Mouse (Mus musculus) lung, adult 2 months (tissue): ENCODE data around the gene 4930404N11Rik.

Source experiments
- CTCF ChIP-seq: fragments of 200-500 bp; IDR thresholded peaks from 2 replicates; pipeline ENCODE4 v1.5.1; 2011; ENCODE audit warnings: mild to moderate bottlenecking, low read length, control low read depth; ENCODE audit not compliant: insufficient read depth
- POLR2A ChIP-seq: fragments of 200-500 bp; IDR thresholded peaks from 2 replicates; pipeline ENCODE4 v1.6.1; 2011; ENCODE audit warnings: low read depth, mild to moderate bottlenecking, control low read depth, low read length, borderline replicate concordance; ENCODE audit errors: extremely low read depth

DNA sequence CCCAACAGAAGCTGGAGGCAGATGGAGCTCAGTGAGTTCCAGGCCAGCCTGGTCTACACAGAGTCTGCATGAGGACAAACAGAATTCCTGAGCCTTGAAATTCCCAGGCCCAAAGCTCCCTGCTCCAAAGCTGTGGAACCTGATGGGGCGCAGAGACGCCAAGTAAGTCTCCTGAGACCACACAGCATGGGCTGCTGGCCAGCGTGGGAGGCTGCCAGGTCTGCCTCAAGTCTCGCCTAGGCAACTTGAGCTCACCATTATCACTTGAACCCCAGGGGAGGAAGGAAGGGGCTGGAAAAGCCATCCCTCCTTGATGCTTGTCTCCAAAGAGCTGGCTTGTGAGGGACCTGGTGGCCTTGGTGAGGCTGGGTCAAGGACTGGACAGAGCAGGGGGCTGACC lies 35.6 kb downstream of the 4930404N11Rik start:
- TF ChIP-seq POLR2A = no peak
- TF ChIP-seq CTCF = no peak
